16 mouse cellular contexts compared by ENCODE assay signal in the genomic region with DNA sequence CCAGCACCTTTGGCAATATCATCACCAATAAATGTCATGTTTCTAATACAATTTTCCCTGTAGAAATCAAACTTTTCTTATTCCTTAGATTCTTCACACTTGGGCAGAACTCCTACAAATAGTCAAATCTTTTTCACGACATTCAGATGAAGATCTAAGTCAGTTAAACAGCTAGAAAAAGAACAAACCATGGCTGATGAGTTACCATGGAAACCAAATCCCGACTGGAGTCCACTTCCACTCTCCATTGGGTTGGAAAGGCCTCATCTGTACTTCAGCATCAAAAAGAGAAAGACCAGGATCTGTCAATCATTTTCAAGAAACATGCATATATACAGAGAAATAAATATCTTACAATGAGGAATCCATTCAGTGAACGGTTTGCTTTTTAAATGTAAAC.
"Had no signal": no experiment of that assay in that cellular context is flagged by ENCODE, and none has a peak within 500 bp of the region (broad histone marks: within the 10 kb centered on the region; RNA-seq: fewer than 3 reads in every experiment).

No protein-coding gene starts in this region.

- ATAC-seq: liver, postnatal 0 days had no signal

- H3K27me3 ChIP-seq: limb, embryonic 12.5 days; liver, embryonic 13.5 days; lung, embryonic 15.5 days; megakaryocyte, embryonic 14.5 days; midbrain, embryonic 12.5 days had no signal

- H3K36me3 ChIP-seq: limb, embryonic 12.5 days; liver, embryonic 13.5 days; lung, embryonic 15.5 days; midbrain, embryonic 12.5 days had no signal

- DNase-seq: kidney, adult 18-20 months; kidney, postnatal 10 days; kidney, postnatal 4 days; liver; liver, embryonic 13.5 days; liver, postnatal 0 days; lung, postnatal 14 days; thymus, adult 18-20 months; thymus, postnatal 14 days had no signal

- H3K4me1 ChIP-seq: limb, embryonic 12.5 days; liver, embryonic 13.5 days; lung, embryonic 15.5 days; megakaryocyte, embryonic 14.5 days; midbrain, embryonic 12.5 days had no signal

- H3K4me3 ChIP-seq: layer of hippocampus, adult 2 months; limb, embryonic 12.5 days; liver, embryonic 13.5 days; lung, embryonic 15.5 days; megakaryocyte, embryonic 14.5 days; midbrain, embryonic 12.5 days had no signal

- H3K4me2 ChIP-seq: limb, embryonic 12.5 days; liver, embryonic 13.5 days; lung, embryonic 15.5 days; midbrain, embryonic 12.5 days had no signal

- H3K9me3 ChIP-seq: limb, embryonic 12.5 days; liver, embryonic 13.5 days; lung, embryonic 15.5 days; midbrain, embryonic 12.5 days had no signal

- H3K27ac ChIP-seq: layer of hippocampus, adult 2 months; limb, embryonic 12.5 days; liver, embryonic 13.5 days; lung, embryonic 15.5 days; macrophage; midbrain, embryonic 12.5 days; stomach, postnatal 0 days had no signal

- H3K9ac ChIP-seq: limb, embryonic 12.5 days; liver, embryonic 13.5 days; liver, postnatal 0 days; lung, embryonic 15.5 days; midbrain, embryonic 12.5 days had no signal
